Mouse (Mus musculus) lung, embryonic 16.5 days (tissue): Measurements from ENCODE around the gene Gm11549. TPM values are rescaled to one million over a fixed set of nuclear protein-coding genes. Genes with fewer than 3 reads are reported as not detected.

Experiments
- ATAC-seq: fragments of 200-750 bp; cut with Nextera tagmentation; 2 replicates; pipeline ENCODE4 v1.8.0; 2017; ENCODE audit warnings: low read depth, mild to moderate bottlenecking, moderate library complexity
- H3K27ac ChIP-seq: fragments of 300-500 bp; sonication (generic); 2 replicates; pipeline ENCODE4 v1.5.1; 2014; ENCODE audit warnings: mild to moderate bottlenecking, control low read depth, low read length
- H3K27me3 ChIP-seq: fragments of 300-500 bp; sonication (generic); 2 replicates; pipeline ENCODE4 v1.6.1; 2014; ENCODE audit warnings: low read depth, low read length, mixed read lengths; ENCODE audit not compliant: control insufficient read depth, insufficient read depth
- H3K36me3 ChIP-seq: fragments of 300-500 bp; sonication (generic); 2 replicates; pipeline ENCODE4 v1.6.1; 2014; ENCODE audit warnings: low read length; ENCODE audit not compliant: control insufficient read depth, insufficient read depth
- H3K4me1 ChIP-seq: fragments of 300-500 bp; sonication (generic); replicated peaks from 2 replicates; pipeline ENCODE4 v1.6.1; 2014; ENCODE audit warnings: low read length, mixed read lengths; ENCODE audit not compliant: control insufficient read depth, insufficient read depth
- H3K4me2 ChIP-seq: fragments of 300-500 bp; sonication (generic); 2 replicates; pipeline ENCODE4 v1.6.1; 2014; ENCODE audit warnings: low read depth, low read length, control low read depth
- H3K4me3 ChIP-seq: fragments of 300-500 bp; sonication (generic); 2 replicates; pipeline ENCODE4 v1.5.1; 2014; ENCODE audit warnings: mild to moderate bottlenecking, low read length, control low read depth
- H3K9ac ChIP-seq: fragments of 300-500 bp; sonication (generic); 2 replicates; pipeline ENCODE4 v1.6.1; 2014; ENCODE audit warnings: low read length, control low read depth
- H3K9me3 ChIP-seq: fragments of 300-500 bp; sonication (generic); 2 replicates; pipeline ENCODE4 v1.6.1; 2016; ENCODE audit warnings: low read length; ENCODE audit not compliant: control insufficient read depth
- WGBS: fragments of 180-500 bp; shearing (Covaris S2); extraction: QIAGEN DNeasy Blood & Tissue Kit; methylation state at CpG from one replicate; pipeline ENCODE4 v1.1.7; 2014; 5-methylcytosine and 5-hydroxymethylcytosine counted together
- polyA plus RNA-seq: library from polyadenylated mRNA; unstranded; fragments of >200 nt; fragmentation: Nextera tagmentation; extraction: Ambion mirVana; gene quantifications from 2 replicates; pipeline ENCODE4 v1.2.1, GENCODE M21; 2015

Gm11549 gene
- polyA plus RNA-seq: 0.09 and 0.16 TPM in 2 replicates

- peak within 1 kb of the TSS; percentile 45 for H3K4me3 ChIP-seq
- ATAC-seq: peak; percentile 70; the same call in 1 of the 2 replicates
- H3K4me2 ChIP-seq: peak within 1 kb of the TSS; percentile 64
- no peak within 1 kb of the TSS for H3K27ac ChIP-seq
- WGBS: under 1% methylated on average over 51 of the region's 51 CpGs
- no peaks in the 10 kb centered on the region for H3K36me3 ChIP-seq
- H3K4me1 ChIP-seq: peaks cover 2% of the 10 kb centered on the region; the same call in 1 of the 2 replicates
- peaks cover 18% of the 10 kb centered on the region for H3K27me3 ChIP-seq
- H3K9me3 ChIP-seq: no peaks in the 10 kb centered on the region
- H3K9ac ChIP-seq: peak within 1 kb of the TSS; percentile 25
Observed at GRCm38 (mm10) chr3:36521073-36522060, at the start of gene Gm11549. Gene Gm11549, minus strand, starts transcription at chr3:36521813.

- Histone ChIP-seq H3K4me1 (peaks cover 12% of the 10 kb centered on the region), H3K9ac (peak overlapping the region; percentile 81), H3K27me3 (no peaks in the 10 kb centered on the region), H3K36me3 (peaks cover 40% of the 10 kb centered on the region), H3K9me3 (no peaks in the 10 kb centered on the region), H3K27ac (no peak overlapping the region), H3K4me2 (peak overlapping the region; percentile 57), H3K4me3 (peak overlapping the region; percentile 70)
- 73% methylated on average over 5 of the region's 5 CpGs for WGBS
- no peak for ATAC-seq
Observed at GRCm38 (mm10) chr3:36569836-36570235, 48.2 kb upstream of the Gm11549 start.

- H3K36me3 ChIP-seq: peaks cover 65% of the 10 kb centered on the region
- H3K4me2 ChIP-seq: no peak overlapping the region
- 90% methylated on average over 3 of the region's 3 CpGs for WGBS
- H3K4me3 ChIP-seq: no peak overlapping the region
- H3K9ac ChIP-seq: no peak overlapping the region
- no peaks in the 10 kb centered on the region for H3K4me1 ChIP-seq
- no peaks in the 10 kb centered on the region for H3K27me3 ChIP-seq
- ATAC-seq: no peak
- H3K27ac ChIP-seq: no peak overlapping the region
- no peaks in the 10 kb centered on the region for H3K9me3 ChIP-seq
Observed at GRCm38 (mm10) chr3:36563666-36564065, 42.1 kb upstream of the Gm11549 start.

GRCm38 (mm10) chr3:36559606-36560005 is 38.0 kb upstream of the Gm11549 start:
- Histone ChIP-seq H3K4me3 (no peak overlapping the region), H3K9ac (no peak overlapping the region), H3K9me3 (no peaks in the 10 kb centered on the region), H3K4me2 (no peak overlapping the region), H3K4me1 (no peaks in the 10 kb centered on the region), H3K27me3 (no peaks in the 10 kb centered on the region), H3K27ac (no peak overlapping the region), H3K36me3 (peaks cover 52% of the 10 kb centered on the region)
- WGBS: 67% methylated on average over 4 of the region's 4 CpGs
- no peak for ATAC-seq

- H3K27me3 ChIP-seq: no peaks in the 10 kb centered on the region
- H3K27ac ChIP-seq: no peak overlapping the region
- H3K9me3 ChIP-seq: no peaks in the 10 kb centered on the region
- no peak overlapping the region for H3K4me2 ChIP-seq
- no peak overlapping the region for H3K4me3 ChIP-seq
- no peak for ATAC-seq
- no peaks in the 10 kb centered on the region for H3K4me1 ChIP-seq
- WGBS: 83% methylated on average over 1 of the region's 1 CpGs
- no peak overlapping the region for H3K9ac ChIP-seq
- H3K36me3 ChIP-seq: peaks cover 41% of the 10 kb centered on the region
Observed at GRCm38 (mm10) chr3:36557601-36558000, 36.0 kb upstream of the Gm11549 start.

- H3K27me3 ChIP-seq: no peaks in the 10 kb centered on the region
- peak; percentile 95 for ATAC-seq
- H3K4me1 ChIP-seq: peaks cover 9% of the 10 kb centered on the region
- under 1% methylated on average over 39 of the region's 39 CpGs for WGBS
- H3K36me3 ChIP-seq: peaks cover 18% of the 10 kb centered on the region
- H3K4me2 ChIP-seq: peak within 1 kb of the TSS; percentile 89
- no peaks in the 10 kb centered on the region for H3K9me3 ChIP-seq
- H3K9ac ChIP-seq: peak within 1 kb of the TSS; percentile 81
- peak within 1 kb of the TSS; percentile 82 for H3K4me3 ChIP-seq
- H3K27ac ChIP-seq: 0 out of 2 replicates have a peak within 1 kb of the TSS, but pooled peaks have one; percentile 5
Observed at GRCm38 (mm10) chr3:36552406-36553047, 30.9 kb upstream of the Gm11549 start, which contains the start of gene Exosc9. Gene Exosc9, plus strand, starts transcription at chr3:36552606.

GRCm38 (mm10) chr3:36551851-36552384 is 30.3 kb upstream of the Gm11549 start:
- Histone ChIP-seq H3K4me3 (peak overlapping the region; percentile 82), H3K27me3 (no peaks in the 10 kb centered on the region), H3K27ac (0 out of 2 replicates have a peak overlapping the region, but pooled peaks have one; percentile 5), H3K36me3 (peaks cover 12% of the 10 kb centered on the region), H3K4me2 (peak overlapping the region; percentile 89), H3K9me3 (no peaks in the 10 kb centered on the region), H3K9ac (peak overlapping the region; percentile 81), H3K4me1 (peaks cover 9% of the 10 kb centered on the region)
- ATAC-seq: peak; percentile 64
- WGBS: 15% methylated on average over 12 of the region's 12 CpGs

- H3K9ac ChIP-seq: no peak overlapping the region; the same call in 1 of the 2 replicates
- 33% methylated on average over 9 of the region's 9 CpGs for WGBS
- H3K27ac ChIP-seq: no peak overlapping the region
Observed at GRCm38 (mm10) chr3:36551343-36551742, 29.7 kb upstream of the Gm11549 start.

More at GRCm38 (mm10) chr3:36551343-36551742, 29.7 kb upstream of the Gm11549 start:
- peaks cover 9% of the 10 kb centered on the region for H3K4me1 ChIP-seq
- ATAC-seq: peak; percentile 44
- H3K9me3 ChIP-seq: no peaks in the 10 kb centered on the region
- H3K4me3 ChIP-seq: no peak overlapping the region; the same call in 1 of the 2 replicates
- H3K36me3 ChIP-seq: peaks cover 12% of the 10 kb centered on the region
- H3K27me3 ChIP-seq: no peaks in the 10 kb centered on the region
- peak overlapping the region; percentile 89; the same call in 1 of the 2 replicates for H3K4me2 ChIP-seq
